Mouse (Mus musculus) megakaryocyte, embryonic 14.5 days (primary cell): ENCODE results near the gene Pomc.

Experiments used
- FLI1 ChIP-seq: IDR thresholded peaks from 2 replicates; pipeline ENCODE4 v1.6.1; 2012; ENCODE audit warnings: low read length, inconsistent platforms, mixed read lengths
- GATA1 ChIP-seq: IDR thresholded peaks from 3 replicates; pipeline ENCODE4 v1.6.1; 2012; ENCODE audit warnings: mixed read lengths, low read length, inconsistent platforms, borderline replicate concordance

- no peak for TF ChIP-seq GATA1
- TF ChIP-seq FLI1, result no peak
Observed at GRCm38 (mm10) chr12:3917668-3918341, 36.9 kb upstream of the Pomc start.
